Comparison of ENCODE assay signal across 10 mouse cellular contexts in genomic region chr2:62513477-62513876, GRCm38 (mm10). TPM values are rescaled to one million over a fixed set of nuclear protein-coding genes. Genes with fewer than 3 reads are reported as not detected.
DNase-seq lines count a peak whose midpoint lies in the region; ATAC-seq and TF ChIP-seq lines count a peak whose summit lies in the region.
"Had no signal": no experiment of that assay in that cellular context is flagged by ENCODE, and none has a peak within 500 bp of the region (broad histone marks: within the 10 kb centered on the region; RNA-seq: fewer than 3 reads in every experiment).

No protein-coding gene starts in this region.

- no peaks in the 10 kb centered on the region for H3K36me3 ChIP-seq in kidney, adult 2 months (ENCODE audit: control insufficient read depth, insufficient read depth, low read length)
- H3K36me3 ChIP-seq in stomach, postnatal 0 days (ENCODE audit: control insufficient read depth, insufficient read depth, low read length) = no peaks in the 10 kb centered on the region
- H3K36me3 ChIP-seq: heart, embryonic 13.5 days had no signal

- no peaks in the 10 kb centered on the region for H3K27me3 ChIP-seq in kidney, adult 2 months (replicated peaks; ENCODE audit: control insufficient read depth, insufficient read depth, low read length)
- H3K27me3 ChIP-seq in stomach, postnatal 0 days (ENCODE audit: control insufficient read depth, insufficient read depth, low read length) = no peaks in the 10 kb centered on the region
- H3K27me3 ChIP-seq: heart, embryonic 13.5 days had no signal

- H3K4me2 ChIP-seq in stomach, postnatal 0 days (replicated peaks; ENCODE audit: low read depth) = no peak overlapping the region
- H3K4me2 ChIP-seq: heart, embryonic 13.5 days had no signal

- no peak for ATAC-seq in megakaryocyte, adult 5-6 weeks (ENCODE audit: poor library complexity, severe bottlenecking)
- ATAC-seq in stomach, postnatal 0 days (ENCODE audit: low FRiP score, low TSS enrichment) = no peak

- no peak overlapping the region for H3K9ac ChIP-seq in stomach, postnatal 0 days (ENCODE audit: low read length)
- H3K9ac ChIP-seq: heart, embryonic 13.5 days had no signal

- no peaks in the 10 kb centered on the region for H3K4me1 ChIP-seq in kidney, adult 2 months (ENCODE audit: control insufficient read depth, insufficient read depth, low read length)
- no peaks in the 10 kb centered on the region for H3K4me1 ChIP-seq in stomach, postnatal 0 days (replicated peaks; ENCODE audit: control insufficient read depth, insufficient read depth)
- H3K4me1 ChIP-seq: heart, embryonic 13.5 days had no signal

- TF ChIP-seq POLR2A in brain, embryonic 14.5 days (IDR thresholded peaks at IDR 0.05; ENCODE audit: borderline replicate concordance, extremely low read depth, insufficient read depth, insufficient read length, poor library complexity, severe bottlenecking) = no peak
- no peak for TF ChIP-seq POLR2A in kidney, adult 2 months (IDR thresholded peaks at IDR 0.05; ENCODE audit: low read depth, low read length)

- WGBS in kidney, adult 2 months = 91% methylated on average over 15 of the region's 15 CpGs
- WGBS in stomach, postnatal 0 days = 89% methylated on average over 15 of the region's 15 CpGs

- no peak overlapping the region for H3K27ac ChIP-seq in kidney, adult 2 months (ENCODE audit: insufficient read depth, low read depth, low read length)
- no peak overlapping the region for H3K27ac ChIP-seq in stomach, postnatal 0 days (replicated peaks)
- H3K27ac ChIP-seq: heart, embryonic 13.5 days had no signal

- intact Hi-C loops in left cerebral cortex, postnatal 36 days (cut with DNase I) = no loop called here

- no peaks in the 10 kb centered on the region for H3K9me3 ChIP-seq in stomach, postnatal 0 days (ENCODE audit: control insufficient read depth, low read length)
- H3K9me3 ChIP-seq: heart, embryonic 13.5 days had no signal

- DNase-seq in brain, embryonic 14.5 days (ENCODE audit: low read depth) = peak; percentile 85
- peak; percentile 30 for DNase-seq in cerebellum, adult 8-10 months
- peak; percentile 83 to 89 for DNase-seq in frontal cortex, postnatal 36 days (ENCODE audit: low spot score in 2 of 2)
- DNase-seq in left cerebral cortex, postnatal 36 days (ENCODE audit: low spot score in 2 of 2) = peak; percentile 80 to 86
- DNase-seq in kidney, adult 2 months = no peak
- DNase-seq in stomach, postnatal 0 days (ENCODE audit: low spot score) = no peak
- DNase-seq: kidney, adult 11 months; lung, postnatal 10 days had no signal

- no peak overlapping the region for H3K4me3 ChIP-seq in kidney, adult 2 months (ENCODE audit: insufficient read depth, low read depth, low read length)
- no peak overlapping the region for H3K4me3 ChIP-seq in stomach, postnatal 0 days (ENCODE audit: low read depth, low read length)
- H3K4me3 ChIP-seq: heart, embryonic 13.5 days had no signal

- TF ChIP-seq CTCF in brain, embryonic 14.5 days (IDR thresholded peaks at IDR 0.05; ENCODE audit: borderline replicate concordance, extremely low read depth, insufficient read depth, insufficient read length) = no peak
- TF ChIP-seq CTCF in kidney, adult 2 months (conservative IDR thresholded peaks at IDR 0.05; ENCODE audit: insufficient read depth, insufficient read length, low read depth, low read length) = no peak
- no peak for TF ChIP-seq CTCF in stomach, postnatal 0 days (IDR thresholded peaks at IDR 0.05; ENCODE audit: low read depth)

- TF ChIP-seq EP300 in stomach, postnatal 0 days (optimal IDR thresholded peaks at IDR 0.05) = no peak

RNA-seq across cellular contexts. Expression of gene Gcg, which starts 30.0 kb away (rescaled TPM):
- polyA plus RNA-seq in brain, embryonic 14.5 days (2012; rRNA removed) = 1.0 and 2.1 TPM in 2 replicates
- total RNA-seq in left cerebral cortex, postnatal 36 days (2021) = not detected
- not detected in 2 replicates for polyA plus RNA-seq in kidney, adult 2 months (2012; rRNA removed)
- total RNA-seq in megakaryocyte, adult 5-6 weeks (2015) = not detected in 2 replicates
- not detected in 2 replicates for total RNA-seq in megakaryocyte, adult 5-6 weeks (2017)
- 11.8 and 12.5 TPM in 2 replicates for polyA plus RNA-seq in stomach, postnatal 0 days (2015; fragmentation: Nextera tagmentation; extraction: Ambion mirVana)
- polyA plus RNA-seq: heart, embryonic 13.5 days had no signal

Comparison
In these comparisons a context has a peak if more than half of its experiments do, and no peak if none do; other contexts are left out.
1. DNase-seq: peak in brain, embryonic 14.5 days (single experiment), cerebellum, adult 8-10 months (single experiment), frontal cortex, postnatal 36 days (2 of 2) and left cerebral cortex, postnatal 36 days (2 of 2); none in kidney, adult 2 months (single experiment) and stomach, postnatal 0 days (single experiment).